Mouse (Mus musculus) activated CD4-positive, CD25-positive, alpha-beta regulatory T cell, adult 4 months (primary cell): ENCODE measurements around the gene Tnfrsf21. TPM values are rescaled to one million over a fixed set of nuclear protein-coding genes. Genes with fewer than 3 reads are reported as not detected.

Experiments
- ATAC-seq: one replicate; pipeline ENCODE4 v1.8.0; 2017
- polyA plus RNA-seq, 2 experiments: library from polyadenylated mRNA; unstranded; fragments of 100-300 nt; shearing (Covaris generic); gene quantifications; one replicate each; pipeline ENCODE4 v1.2.1; 2017

Tnfrsf21 gene
- polyA plus RNA-seq, result not detected

- ATAC-seq, result peak; percentile 40
These were observed at the start of gene Tnfrsf21 for GRCm38 (mm10) chr17:43016371-43017331. Gene Tnfrsf21, plus strand, starts transcription at chr17:43016555.

GRCm38 (mm10) chr17:42968174-42968573, 48.2 kb upstream of the Tnfrsf21 start:
- ATAC-seq, result no peak

GRCm38 (mm10) chr17:42975312-42975996, 40.9 kb upstream of the Tnfrsf21 start:
- no peak for ATAC-seq

- no peak for ATAC-seq
These were observed 38.6 kb upstream of the Tnfrsf21 start for GRCm38 (mm10) chr17:42977766-42978165.

- no peak for ATAC-seq
These were observed 38.0 kb upstream of the Tnfrsf21 start for GRCm38 (mm10) chr17:42978345-42978744.

GRCm38 (mm10) chr17:42981806-42982205, 34.5 kb upstream of the Tnfrsf21 start:
- ATAC-seq, result no peak

- no peak for ATAC-seq
These were observed 33.8 kb upstream of the Tnfrsf21 start for GRCm38 (mm10) chr17:42982568-42982967.

GRCm38 (mm10) chr17:42985837-42986589, 30.3 kb upstream of the Tnfrsf21 start:
- no peak for ATAC-seq

- ATAC-seq, result no peak
These were observed 28.7 kb upstream of the Tnfrsf21 start for GRCm38 (mm10) chr17:42987692-42988091.

GRCm38 (mm10) chr17:42989981-42990380, 26.4 kb upstream of the Tnfrsf21 start:
- no peak for ATAC-seq

- ATAC-seq, result no peak
These were observed 25.2 kb upstream of the Tnfrsf21 start for GRCm38 (mm10) chr17:42991112-42991511.

GRCm38 (mm10) chr17:42999446-42999977, 16.8 kb upstream of the Tnfrsf21 start:
- no peak for ATAC-seq

- no peak for ATAC-seq
These were observed 15.8 kb upstream of the Tnfrsf21 start for GRCm38 (mm10) chr17:43000598-43000997.

- no peak for ATAC-seq
These were observed 3.6 kb upstream of the Tnfrsf21 start for GRCm38 (mm10) chr17:43012718-43013117.

- ATAC-seq, result no peak
These were observed 1.1 kb downstream of the Tnfrsf21 start for GRCm38 (mm10) chr17:43017341-43018052.

- ATAC-seq, result no peak
These were observed 1.7 kb downstream of the Tnfrsf21 start for GRCm38 (mm10) chr17:43018071-43018470.

- ATAC-seq, result no peak
These were observed 3.3 kb downstream of the Tnfrsf21 start for GRCm38 (mm10) chr17:43019660-43020059.

- no peak for ATAC-seq
These were observed 4.7 kb downstream of the Tnfrsf21 start for GRCm38 (mm10) chr17:43021017-43021416.

- no peak for ATAC-seq
These were observed 5.7 kb downstream of the Tnfrsf21 start for GRCm38 (mm10) chr17:43022056-43022455.

- ATAC-seq, result no peak
These were observed 7.4 kb downstream of the Tnfrsf21 start for GRCm38 (mm10) chr17:43023637-43024217.

GRCm38 (mm10) chr17:43024531-43024930, 8.2 kb downstream of the Tnfrsf21 start:
- ATAC-seq, result no peak

GRCm38 (mm10) chr17:43025048-43025447, 8.7 kb downstream of the Tnfrsf21 start:
- no peak for ATAC-seq
